Mouse (Mus musculus): Measurements from ENCODE around the gene Pradc1. TPM values are rescaled to one million over a fixed set of nuclear protein-coding genes. Genes with fewer than 3 reads are reported as not detected.

The Pradc1 gene
- polyA plus RNA-seq, 1 experiment from 2014 or later = 26.7 TPM

DNA sequence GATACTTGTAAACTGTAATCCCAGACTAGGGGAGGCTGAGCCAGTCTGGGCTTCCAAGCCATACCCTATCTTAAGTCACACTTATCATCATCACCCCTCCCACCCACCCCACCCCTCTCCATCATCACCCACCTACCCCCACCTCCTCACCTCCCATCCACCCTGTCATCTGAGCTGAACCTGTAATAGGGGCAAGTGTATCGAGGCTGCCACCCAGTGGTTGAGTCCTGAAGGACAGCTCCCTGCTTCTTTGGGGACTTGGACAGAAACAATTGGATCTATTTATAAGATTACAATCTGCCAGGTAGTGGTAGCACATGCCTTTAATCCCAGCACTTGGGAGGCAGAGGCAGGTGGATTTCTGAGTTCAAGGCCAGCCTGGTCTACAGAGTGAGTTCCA, 54.6 kb downstream of the Pradc1 start:
- Histone ChIP-seq H3K36me3 (ENCODE audit: control insufficient read depth, insufficient read depth, low read length) (no peaks in the 10 kb centered on the region), H3K9ac (ENCODE audit: low read length) (no peak overlapping the region), H3K4me2 (ENCODE audit: low read length) (no peak overlapping the region), H3K27me3 (replicated peaks; ENCODE audit: control insufficient read depth, insufficient read depth, low read length) (no peaks in the 10 kb centered on the region), H3K9me3 (ENCODE audit: control insufficient read depth, low read length) (no peaks in the 10 kb centered on the region), H3K4me1 (replicated peaks; ENCODE audit: control insufficient read depth, insufficient read depth, low read length) (no peaks in the 10 kb centered on the region), H3K27ac (ENCODE audit: low read depth) (no peak overlapping the region), H3K4me3 (ENCODE audit: low read depth, low read length) (no peak overlapping the region)
- 29% methylated on average over 1 of the region's 1 CpGs for WGBS
- ATAC-seq (replicated peaks; ENCODE audit: low FRiP score, low TSS enrichment, low read depth) (no peak; the same call in 1 of the 2 replicates), DNase-seq (ENCODE audit: low spot score) (no peak)

Other genes starting within 250 kb of the Pradc1 start
- 6.3 and 8.3 TPM in 2 replicates for gene Sfxn5, start 118.5 kb downstream of the Pradc1 start, polyA plus RNA-seq (2014; fragmentation: Nextera tagmentation; extraction: Ambion mirVana)
- 6.1 and 8.0 TPM in 2 replicates for gene Rab11fip5, start 77.3 kb downstream of the Pradc1 start, polyA plus RNA-seq (2014; fragmentation: Nextera tagmentation; extraction: Ambion mirVana)
- gene Noto, start 28.1 kb downstream of the Pradc1 start, polyA plus RNA-seq (2014; fragmentation: Nextera tagmentation; extraction: Ambion mirVana) = not detected in 2 replicates
- 56.5 and 59.3 TPM in 2 replicates for gene Smyd5, start 20.0 kb downstream of the Pradc1 start, polyA plus RNA-seq (2014; fragmentation: Nextera tagmentation; extraction: Ambion mirVana)
- 496 and 527 TPM in 2 replicates for gene Cct7, start 456 bp downstream of the Pradc1 start, polyA plus RNA-seq (2014; fragmentation: Nextera tagmentation; extraction: Ambion mirVana)
- 0.36 and 0.45 TPM in 2 replicates for gene Fbxo41, start 51.0 kb upstream of the Pradc1 start, polyA plus RNA-seq (2014; fragmentation: Nextera tagmentation; extraction: Ambion mirVana)
- not detected in 2 replicates for gene Egr4, start 61.6 kb upstream of the Pradc1 start, polyA plus RNA-seq (2014; fragmentation: Nextera tagmentation; extraction: Ambion mirVana)
- 6.0 and 6.5 TPM in 2 replicates for gene Alms1, start 135.6 kb upstream of the Pradc1 start, polyA plus RNA-seq (2014; fragmentation: Nextera tagmentation; extraction: Ambion mirVana)

All from intestine, embryonic 14.5 days (tissue).